Mouse (Mus musculus): ENCODE data around the gene Ate1.
"Not testable (repeated sequence)": the region's sequence is repeated elsewhere in the genome, so short reads cannot be mapped to it uniquely, and the experiment has no call there.

The Ate1 gene

GRCm38 (mm10) chr7:130520049-130520425 is at the start of gene Ate1:
TSS of gene Ate1 (minus strand) at chr7:130520369.
- DNase-seq = no peak

- no peak for DNase-seq
Measured at GRCm38 (mm10) chr7:130568783-130569436, 48.7 kb upstream of the Ate1 start.

- DNase-seq = no peak
Measured at GRCm38 (mm10) chr7:130564596-130564995, 44.4 kb upstream of the Ate1 start.

- DNase-seq = no peak
Measured at GRCm38 (mm10) chr7:130563880-130564279, 43.7 kb upstream of the Ate1 start.

- no peak for DNase-seq
Measured at GRCm38 (mm10) chr7:130563276-130563675, 43.1 kb upstream of the Ate1 start.

GRCm38 (mm10) chr7:130560933-130561332 is 40.8 kb upstream of the Ate1 start:
- DNase-seq = no peak

- DNase-seq = no peak
Measured at GRCm38 (mm10) chr7:130558592-130558991, 38.4 kb upstream of the Ate1 start.

GRCm38 (mm10) chr7:130555597-130555996 is 35.4 kb upstream of the Ate1 start:
- DNase-seq = no peak

GRCm38 (mm10) chr7:130553321-130553720 is 33.2 kb upstream of the Ate1 start:
- DNase-seq = no peak

- no peak for DNase-seq
Measured at GRCm38 (mm10) chr7:130552780-130553179, 32.6 kb upstream of the Ate1 start.

GRCm38 (mm10) chr7:130547635-130548175 is 27.5 kb upstream of the Ate1 start:
- no peak for DNase-seq

- peak; percentile 90 for DNase-seq
Measured at GRCm38 (mm10) chr7:130546791-130547484, 26.8 kb upstream of the Ate1 start.

GRCm38 (mm10) chr7:130546421-130546790 is 26.2 kb upstream of the Ate1 start:
- DNase-seq = no peak

- no peak for DNase-seq
Measured at GRCm38 (mm10) chr7:130545893-130546292, 25.7 kb upstream of the Ate1 start.

GRCm38 (mm10) chr7:130545401-130545800 is 25.2 kb upstream of the Ate1 start:
- DNase-seq = no peak

GRCm38 (mm10) chr7:130543181-130543580 is 23.0 kb upstream of the Ate1 start:
- no peak for DNase-seq

GRCm38 (mm10) chr7:130540176-130540575 is 20.0 kb upstream of the Ate1 start:
- no peak for DNase-seq

GRCm38 (mm10) chr7:130537068-130537467 is 16.9 kb upstream of the Ate1 start:
- DNase-seq = no peak

GRCm38 (mm10) chr7:130535174-130535573 is 15.0 kb upstream of the Ate1 start:
- DNase-seq = no peak

GRCm38 (mm10) chr7:130533316-130534260 is 13.4 kb upstream of the Ate1 start:
- peak; percentile 81 for DNase-seq

- DNase-seq = not testable (repeated sequence)
Measured at GRCm38 (mm10) chr7:130531138-130531537, 11.0 kb upstream of the Ate1 start.

- DNase-seq = no peak
Measured at GRCm38 (mm10) chr7:130527306-130527705, 7.1 kb upstream of the Ate1 start.

GRCm38 (mm10) chr7:130523451-130523850 is 3.3 kb upstream of the Ate1 start:
- DNase-seq = no peak

Measured in kidney, adult 11 months (tissue).